Mouse (Mus musculus): ENCODE results near the gene Kif2c. TPM values are rescaled to one million over a fixed set of nuclear protein-coding genes. Genes with fewer than 3 reads are reported as not detected.
A peak's percentile ranks its signal among the peaks of the same experiment; 100 is the strongest.

The Kif2c gene
- total RNA-seq (2021), result not detected
- long read RNA-seq, experiment 1, result 0 reads
- long read RNA-seq, experiment 2, result 0 reads

GRCm38 (mm10) chr4:117181863-117182758 lies at the start of gene Kif2c:
TSS of gene Kif2c (minus strand) at chr4:117182639.
- DNase-seq (ENCODE audit: low spot score), result peak; percentile 93

- DNase-seq (ENCODE audit: low spot score), result no peak
Observed at GRCm38 (mm10) chr4:117231208-117231607, 48.8 kb upstream of the Kif2c start.

- no peak for DNase-seq (ENCODE audit: low spot score)
Observed at GRCm38 (mm10) chr4:117230331-117230730, 47.9 kb upstream of the Kif2c start.

- no peak for DNase-seq (ENCODE audit: low spot score)
Observed at GRCm38 (mm10) chr4:117229590-117229989, 47.2 kb upstream of the Kif2c start.

- no peak for DNase-seq (ENCODE audit: low spot score)
Observed at GRCm38 (mm10) chr4:117225250-117225649, 42.8 kb upstream of the Kif2c start.

GRCm38 (mm10) chr4:117224122-117224521 lies 41.7 kb upstream of the Kif2c start:
- no peak for DNase-seq (ENCODE audit: low spot score)

GRCm38 (mm10) chr4:117223001-117223400 lies 40.6 kb upstream of the Kif2c start:
- no peak for DNase-seq (ENCODE audit: low spot score)

GRCm38 (mm10) chr4:117221836-117222235 lies 39.4 kb upstream of the Kif2c start:
- DNase-seq (ENCODE audit: low spot score), result no peak

- no peak for DNase-seq (ENCODE audit: low spot score)
Observed at GRCm38 (mm10) chr4:117220741-117221515, 38.5 kb upstream of the Kif2c start.

- DNase-seq (ENCODE audit: low spot score), result peak; percentile 38
Observed at GRCm38 (mm10) chr4:117218517-117219219, 36.2 kb upstream of the Kif2c start.

- DNase-seq (ENCODE audit: low spot score), result no peak
Observed at GRCm38 (mm10) chr4:117217029-117217428, 34.6 kb upstream of the Kif2c start.

- no peak for DNase-seq (ENCODE audit: low spot score)
Observed at GRCm38 (mm10) chr4:117214250-117214649, 31.8 kb upstream of the Kif2c start.

GRCm38 (mm10) chr4:117210147-117211074 lies 28.0 kb upstream of the Kif2c start:
- DNase-seq (ENCODE audit: low spot score), result peak; percentile 79

GRCm38 (mm10) chr4:117209592-117209991 lies 27.2 kb upstream of the Kif2c start:
- DNase-seq (ENCODE audit: low spot score), result no peak

GRCm38 (mm10) chr4:117202992-117203354 lies 20.5 kb upstream of the Kif2c start:
- no peak for DNase-seq (ENCODE audit: low spot score)

GRCm38 (mm10) chr4:117202046-117202991 lies 19.9 kb upstream of the Kif2c start:
- DNase-seq (ENCODE audit: low spot score), result peak; percentile 34

- DNase-seq (ENCODE audit: low spot score), result no peak
Observed at GRCm38 (mm10) chr4:117191804-117192203, 9.4 kb upstream of the Kif2c start.

- DNase-seq (ENCODE audit: low spot score), result peak; percentile 15
Observed at GRCm38 (mm10) chr4:117190660-117191059, 8.2 kb upstream of the Kif2c start.

GRCm38 (mm10) chr4:117189856-117190543 lies 7.6 kb upstream of the Kif2c start:
- DNase-seq (ENCODE audit: low spot score), result peak; percentile 59
